Mouse (Mus musculus): ENCODE measurements around the gene Nuak1. TPM values are rescaled to one million over a fixed set of nuclear protein-coding genes. Genes with fewer than 3 reads are reported as not detected.

Gene Nuak1
- total and polyA plus RNA-seq, 2 experiments from 2014 or later = 1.7 to 36.8 TPM

DNA sequence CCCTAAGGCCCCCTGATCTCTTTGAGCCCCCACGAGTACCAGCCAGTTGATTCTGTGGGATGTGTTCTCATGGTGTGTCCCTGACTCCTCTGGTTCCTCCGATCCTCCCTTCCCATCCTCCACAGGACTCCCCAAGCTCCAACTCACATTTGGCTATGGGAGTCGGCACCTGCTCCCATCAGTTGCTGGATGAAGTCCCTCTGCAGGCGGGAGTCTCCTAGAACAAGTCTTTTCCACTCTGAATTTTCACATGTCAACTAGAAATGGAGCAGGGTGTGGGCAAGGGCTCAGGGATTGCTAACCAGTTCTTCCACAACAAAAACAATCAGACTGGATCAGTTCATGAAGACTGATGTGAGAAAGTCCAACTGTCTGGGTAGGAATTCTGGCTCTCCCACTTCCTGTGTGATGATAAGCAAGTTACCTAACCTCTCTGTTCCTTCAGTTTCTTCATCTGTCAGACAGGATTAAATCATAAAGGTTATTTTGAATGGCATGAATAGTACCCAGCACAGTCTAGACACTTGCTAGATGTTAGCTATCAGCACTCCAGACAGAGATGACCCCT is 36.7 kb upstream of the Nuak1 start:
- Histone ChIP-seq H3K27ac (ENCODE audit: low read depth) (no peak overlapping the region), H3K4me1 (ENCODE audit: control insufficient read depth, insufficient read depth) (0 out of 2 replicates have a peak, but pooled peaks cover 4% of the 10 kb centered on the region)
- WGBS = 73% methylated on average over 4 of the region's 4 CpGs

DNA sequence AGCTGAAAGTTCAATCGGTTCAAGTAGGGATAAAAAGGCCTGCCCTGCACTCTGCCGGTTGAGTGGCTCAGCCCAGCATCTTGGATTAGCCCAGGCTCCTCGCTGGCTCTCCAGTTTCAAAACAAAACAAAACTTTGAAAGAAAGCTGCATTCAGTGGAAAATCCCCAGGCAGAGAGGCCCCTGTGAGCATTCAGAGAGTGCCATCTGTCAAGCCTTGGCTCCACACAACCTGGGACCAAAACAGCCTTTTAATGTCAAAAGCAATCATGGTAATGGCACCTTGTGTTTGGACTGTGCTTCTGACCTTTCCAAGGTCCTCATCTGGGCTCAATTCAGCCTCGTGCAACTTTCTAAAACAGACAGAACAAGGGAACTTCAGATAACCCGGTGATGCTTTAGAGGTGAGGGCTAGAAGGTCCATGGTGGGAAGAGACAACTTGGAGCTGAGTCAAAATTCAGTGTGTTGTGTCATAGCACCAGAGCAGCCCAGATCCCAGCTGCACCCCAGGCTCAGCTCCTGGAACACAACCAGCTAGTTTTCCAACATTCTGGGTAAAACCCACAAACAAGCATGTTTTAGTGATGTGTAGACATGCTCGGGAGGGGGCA is 27.3 kb upstream of the Nuak1 start:
- Histone ChIP-seq H3K4me3 (ENCODE audit: low read depth, low read length) (no peak overlapping the region), H3K4me1 (ENCODE audit: control insufficient read depth, insufficient read depth) (peaks cover 6% of the 10 kb centered on the region), H3K36me3 (replicated peaks; ENCODE audit: control insufficient read depth, insufficient read depth, low read length) (no peaks in the 10 kb centered on the region), H3K9ac (replicated peaks; ENCODE audit: low read depth, low read length) (no peak overlapping the region), H3K27ac (ENCODE audit: low read depth) (no peak overlapping the region), H3K9me3 (replicated peaks; ENCODE audit: control insufficient read depth, low read length) (no peaks in the 10 kb centered on the region), H3K4me2 (ENCODE audit: low read depth, low read length) (no peak overlapping the region), H3K27me3 (ENCODE audit: control insufficient read depth, insufficient read depth, low read length) (no peaks in the 10 kb centered on the region)
- ATAC-seq (ENCODE audit: insufficient read depth, low read depth) = no peak
- WGBS = 58% methylated on average over 6 of the region's 6 CpGs
- no peak for DNase-seq (ENCODE audit: low spot score)
- no peak for TF ChIP-seq EP300 (IDR thresholded peaks at IDR 0.05; ENCODE audit: low read depth)
- no peak for TF ChIP-seq CTCF (IDR thresholded peaks at IDR 0.05; ENCODE audit: low read depth)

More for the DNA sequence above, 36.7 kb upstream of the Nuak1 start:
- no peaks in the 10 kb centered on the region for H3K27me3 ChIP-seq (ENCODE audit: control insufficient read depth, insufficient read depth, low read length)
- no peaks in the 10 kb centered on the region for H3K9me3 ChIP-seq (replicated peaks; ENCODE audit: control insufficient read depth, low read length)
- TF ChIP-seq CTCF (IDR thresholded peaks at IDR 0.05; ENCODE audit: low read depth) (no peak), EP300 (IDR thresholded peaks at IDR 0.05; ENCODE audit: low read depth) (no peak)
- H3K4me2 ChIP-seq (ENCODE audit: low read depth, low read length) = no peak overlapping the region
- no peak for DNase-seq (ENCODE audit: low spot score)
- H3K9ac ChIP-seq (replicated peaks; ENCODE audit: low read depth, low read length) = no peak overlapping the region
- no peaks in the 10 kb centered on the region for H3K36me3 ChIP-seq (replicated peaks; ENCODE audit: control insufficient read depth, insufficient read depth, low read length)
- H3K4me3 ChIP-seq (ENCODE audit: low read depth, low read length) = no peak overlapping the region
- ATAC-seq (ENCODE audit: insufficient read depth, low read depth) = no peak

DNA sequence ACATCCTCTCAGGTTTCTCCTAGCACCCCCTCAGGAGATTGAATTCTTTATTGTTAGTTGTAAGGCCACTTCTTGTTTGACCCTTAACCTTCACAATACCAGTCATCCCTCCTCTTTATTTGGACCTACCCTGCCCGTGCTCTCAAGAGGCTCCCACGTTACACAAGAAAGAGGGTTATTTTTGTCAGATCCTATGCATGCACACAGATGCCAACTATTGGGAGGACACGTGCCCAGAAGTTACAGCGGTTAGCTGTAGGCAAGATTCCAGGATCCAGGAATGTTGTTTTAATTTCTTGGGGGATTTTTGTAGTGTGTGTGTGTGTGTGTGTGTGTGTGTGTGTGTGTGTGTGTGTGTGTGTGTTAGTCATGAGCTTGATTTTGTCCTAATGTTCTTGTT is 25.1 kb upstream of the Nuak1 start:
- Histone ChIP-seq H3K27me3 (ENCODE audit: control insufficient read depth, insufficient read depth, low read length) (no peaks in the 10 kb centered on the region), H3K4me2 (ENCODE audit: low read depth, low read length) (no peak overlapping the region), H3K9me3 (replicated peaks; ENCODE audit: control insufficient read depth, low read length) (no peaks in the 10 kb centered on the region), H3K36me3 (replicated peaks; ENCODE audit: control insufficient read depth, insufficient read depth, low read length) (no peaks in the 10 kb centered on the region), H3K27ac (ENCODE audit: low read depth) (peak overlapping the region; percentile 55), H3K4me3 (ENCODE audit: low read depth, low read length) (no peak overlapping the region), H3K4me1 (ENCODE audit: control insufficient read depth, insufficient read depth) (peaks cover 6% of the 10 kb centered on the region), H3K9ac (replicated peaks; ENCODE audit: low read depth, low read length) (no peak overlapping the region)
- peak; percentile 81 for ATAC-seq (ENCODE audit: insufficient read depth, low read depth)
- DNase-seq (ENCODE audit: low spot score) = peak; percentile 57
- WGBS = 26% methylated on average over 4 of the region's 4 CpGs
- no peak for TF ChIP-seq EP300 (IDR thresholded peaks at IDR 0.05; ENCODE audit: low read depth)
- TF ChIP-seq CTCF (IDR thresholded peaks at IDR 0.05; ENCODE audit: low read depth) = no peak

DNA sequence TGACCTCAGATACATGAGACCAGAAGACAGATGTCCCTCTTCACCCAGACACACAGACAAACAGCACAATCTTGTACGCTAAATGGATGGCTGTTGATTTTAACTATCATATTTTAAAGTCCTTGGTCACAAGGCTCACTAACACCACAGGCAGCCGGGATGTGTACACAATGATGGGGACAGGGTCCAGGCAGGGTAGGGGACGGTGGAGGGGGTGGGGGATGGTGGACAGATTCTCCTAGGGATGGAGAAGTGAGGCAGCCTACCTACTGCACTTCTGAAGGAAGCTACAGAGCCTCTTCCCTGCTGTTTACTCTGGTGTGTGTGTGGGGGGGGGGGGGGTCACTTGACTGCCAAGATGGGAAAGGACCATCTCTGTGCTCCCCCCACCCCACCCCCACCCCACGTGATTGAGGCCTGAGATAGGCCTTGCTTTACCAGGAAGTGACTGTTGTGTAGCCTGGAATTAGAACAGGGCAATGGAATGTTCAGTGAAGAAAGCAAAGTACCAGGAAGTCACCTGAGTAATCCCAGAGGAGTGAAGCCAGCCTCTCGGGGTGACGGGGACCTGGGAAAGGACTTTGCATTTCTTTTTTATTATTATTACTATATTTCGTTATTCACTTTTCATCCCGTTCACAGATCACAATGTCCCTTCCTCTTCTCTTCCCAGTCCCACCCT is 20.2 kb upstream of the Nuak1 start:
- DNase-seq (ENCODE audit: low spot score) = no peak
- TF ChIP-seq CTCF (IDR thresholded peaks at IDR 0.05; ENCODE audit: low read depth) (no peak), EP300 (IDR thresholded peaks at IDR 0.05; ENCODE audit: low read depth) (no peak)
- no peak for ATAC-seq (ENCODE audit: insufficient read depth, low read depth)
- Histone ChIP-seq H3K4me3 (ENCODE audit: low read depth, low read length) (no peak overlapping the region), H3K27me3 (ENCODE audit: control insufficient read depth, insufficient read depth, low read length) (no peaks in the 10 kb centered on the region), H3K9me3 (replicated peaks; ENCODE audit: control insufficient read depth, low read length) (no peaks in the 10 kb centered on the region), H3K4me1 (ENCODE audit: control insufficient read depth, insufficient read depth) (peaks cover 4% of the 10 kb centered on the region), H3K36me3 (replicated peaks; ENCODE audit: control insufficient read depth, insufficient read depth, low read length) (no peaks in the 10 kb centered on the region), H3K9ac (replicated peaks; ENCODE audit: low read depth, low read length) (no peak overlapping the region), H3K4me2 (ENCODE audit: low read depth, low read length) (no peak overlapping the region), H3K27ac (ENCODE audit: low read depth) (no peak overlapping the region)
- WGBS = 65% methylated on average over 8 of the region's 8 CpGs

DNA sequence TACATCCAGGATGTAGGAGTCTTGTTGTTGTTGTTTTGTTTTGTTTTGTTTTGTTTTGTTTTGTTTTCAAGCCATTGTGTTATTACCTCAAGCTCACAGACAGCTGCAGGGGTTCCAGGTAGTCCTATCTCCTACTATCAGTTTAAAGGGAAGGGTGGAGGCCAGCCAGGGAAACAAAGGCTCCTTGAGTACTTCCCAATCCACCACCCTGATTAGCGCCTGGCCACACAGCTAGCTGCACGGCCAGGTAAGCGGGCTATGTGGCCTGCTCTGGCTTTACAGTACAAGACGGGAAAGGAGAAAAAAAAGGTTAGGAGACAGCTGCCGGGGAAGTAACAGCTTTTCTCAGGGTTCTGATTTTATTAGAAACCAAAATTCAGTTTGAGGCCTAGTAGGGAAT is 17.7 kb upstream of the Nuak1 start:
- Histone ChIP-seq H3K27ac (ENCODE audit: low read depth) (no peak overlapping the region), H3K4me3 (ENCODE audit: low read depth, low read length) (no peak overlapping the region), H3K9me3 (replicated peaks; ENCODE audit: control insufficient read depth, low read length) (no peaks in the 10 kb centered on the region), H3K36me3 (replicated peaks; ENCODE audit: control insufficient read depth, insufficient read depth, low read length) (no peaks in the 10 kb centered on the region), H3K4me1 (ENCODE audit: control insufficient read depth, insufficient read depth) (no peaks in the 10 kb centered on the region; the same call in 1 of the 2 replicates), H3K27me3 (ENCODE audit: control insufficient read depth, insufficient read depth, low read length) (no peaks in the 10 kb centered on the region), H3K4me2 (ENCODE audit: low read depth, low read length) (no peak overlapping the region), H3K9ac (replicated peaks; ENCODE audit: low read depth, low read length) (no peak overlapping the region)
- ATAC-seq (ENCODE audit: insufficient read depth, low read depth) (no peak), DNase-seq (ENCODE audit: low spot score) (no peak)
- no peak for TF ChIP-seq CTCF (IDR thresholded peaks at IDR 0.05; ENCODE audit: low read depth)
- no peak for TF ChIP-seq EP300 (IDR thresholded peaks at IDR 0.05; ENCODE audit: low read depth)
- 86% methylated on average over 5 of the region's 5 CpGs for WGBS
